Mouse (Mus musculus) limb, embryonic 15.5 days (tissue): Measurements from ENCODE around the gene Tex19.1. TPM values are rescaled to one million over a fixed set of nuclear protein-coding genes. Genes with fewer than 3 reads are reported as not detected.

Experiments
- polyA plus RNA-seq: library from polyadenylated mRNA; unstranded; fragments of >200 nt; fragmentation: Nextera tagmentation; extraction: Ambion mirVana; gene quantifications from 2 replicates; pipeline ENCODE4 v1.2.1, GENCODE M21; 2015

Gene Tex19.1
- polyA plus RNA-seq, 1 experiment from 2014 or later: not detected

Other genes starting within 250 kb of the Tex19.1 start
- gene Ccdc57, start 213.3 kb upstream of the Tex19.1 start, polyA plus RNA-seq: 4.4 and 4.9 TPM in 2 replicates
- gene Slc16a3, start 197.7 kb upstream of the Tex19.1 start, polyA plus RNA-seq: 92.3 and 95.8 TPM in 2 replicates
- 104 and 120 TPM in 2 replicates for gene Csnk1d, start 154.8 kb upstream of the Tex19.1 start, polyA plus RNA-seq
- 0.60 and 0.66 TPM in 2 replicates for gene Cd7, start 106.7 kb upstream of the Tex19.1 start, polyA plus RNA-seq
- gene Sectm1b, start 82.6 kb upstream of the Tex19.1 start, polyA plus RNA-seq: 0.14 TPM in 1 of 2 replicates, not detected in the other
- 0.81 and 1.5 TPM in 2 replicates for gene Sectm1a, start 64.9 kb upstream of the Tex19.1 start, polyA plus RNA-seq
- not detected in 2 replicates for gene Tex19.2, start 27.5 kb upstream of the Tex19.1 start, polyA plus RNA-seq
- 1.1 and 2.4 TPM in 2 replicates for gene Uts2r, start 14.1 kb downstream of the Tex19.1 start, polyA plus RNA-seq
- gene Hexdc, start 58.3 kb downstream of the Tex19.1 start, polyA plus RNA-seq: 9.0 and 9.6 TPM in 2 replicates
- gene Ogfod3, start 58.6 kb downstream of the Tex19.1 start, polyA plus RNA-seq: 21.5 and 24.8 TPM in 2 replicates
- 43.4 and 44.7 TPM in 2 replicates for gene Cybc1, start 83.2 kb downstream of the Tex19.1 start, polyA plus RNA-seq
- 54.9 and 56.7 TPM in 2 replicates for gene Narf, start 91.1 kb downstream of the Tex19.1 start, polyA plus RNA-seq
- 6.2 and 7.2 TPM in 2 replicates for gene Foxk2, start 113.8 kb downstream of the Tex19.1 start, polyA plus RNA-seq
- 92.1 and 99.3 TPM in 2 replicates for gene Wdr45b, start 208.3 kb downstream of the Tex19.1 start, polyA plus RNA-seq
- 18.6 and 37.5 TPM in 2 replicates for gene Rab40b, start 242.1 kb downstream of the Tex19.1 start, polyA plus RNA-seq